Mouse (Mus musculus) heart, postnatal 25 days (tissue): ENCODE measurements around the gene Ahcyl2. TPM values are rescaled to one million over a fixed set of nuclear protein-coding genes. Genes with fewer than 3 reads are reported as not detected.

Source experiments
- DNase-seq: peaks from one replicate; pipeline ENCODE4 v3.0.0; 2022; ENCODE audit warnings: low spot score
- intact Hi-C: fragments of 180-260 bp; cut with DNase I; formaldehyde crosslinking; loops from one replicate; pipeline ENCODE4 v1.15.1; 2025
- total RNA-seq, 2 experiments: library from RNA; stranded (reverse); gene quantifications; 2 replicates each; pipeline ENCODE4 v1.2.3; 2021

Gene Ahcyl2
- total RNA-seq, 2 experiments from 2014 or later = 15.0 to 16.9 TPM

DNA sequence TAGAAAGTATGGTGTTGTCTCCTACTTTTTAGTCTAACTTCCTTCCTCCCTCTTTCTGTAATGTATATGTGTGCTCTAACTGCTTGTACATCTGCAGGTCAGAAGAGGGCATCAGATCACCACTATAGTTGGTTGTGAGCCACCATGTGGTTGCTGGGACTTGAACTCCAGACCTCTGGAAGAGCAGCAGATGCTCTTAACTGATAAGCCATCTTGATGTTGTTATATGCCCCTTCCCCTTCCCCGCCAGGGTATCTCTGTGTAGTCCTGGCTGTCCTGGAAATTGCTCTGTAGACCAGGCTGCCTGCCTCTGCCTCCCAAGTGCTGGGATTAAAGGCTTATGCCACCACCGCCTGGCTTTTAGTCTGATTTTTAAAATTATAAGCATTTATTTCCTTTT is 937 bp upstream of the Ahcyl2 start:
- intact Hi-C loops = loop anchor here (2.0 to 5.0 kb wide), 3 partner anchors 32 to 280 kb away; partner anchors contain the start of genes Nrf1, Smo and Tspan33
- DNase-seq = no peak

- no peak for DNase-seq
- intact Hi-C loops = loop anchor here (5.0 kb wide), 2 partner anchors 77 to 278 kb away; partner anchors contain the start of genes Nrf1 and Tspan33
Observed at GRCm38 (mm10) chr6:29768791-29769441, 1.1 kb downstream of the Ahcyl2 start.

GRCm38 (mm10) chr6:29770672-29771321 is 3.0 kb downstream of the Ahcyl2 start:
- intact Hi-C loops = no loop called here
- DNase-seq = no peak

DNA sequence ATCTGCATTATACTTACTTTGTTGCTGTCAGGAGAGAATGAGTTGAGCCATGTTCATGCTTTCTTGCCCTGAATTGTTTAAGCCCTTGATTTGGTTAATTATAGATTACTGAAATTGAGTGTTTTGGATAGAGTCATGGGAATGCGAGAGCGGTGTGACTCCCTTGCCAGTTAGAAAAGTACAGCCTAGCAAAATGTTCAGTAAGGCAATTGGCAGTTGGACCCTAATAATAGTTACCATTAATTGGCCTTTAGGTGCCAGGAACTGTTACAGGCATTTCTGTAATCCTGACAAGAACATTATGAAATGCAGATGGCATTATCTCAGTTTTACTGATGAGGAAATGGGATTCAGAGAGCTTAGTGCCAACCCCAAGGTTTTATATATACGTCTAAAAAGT is 4.4 kb downstream of the Ahcyl2 start:
- intact Hi-C loops = no loop called here
- DNase-seq = no peak

DNA sequence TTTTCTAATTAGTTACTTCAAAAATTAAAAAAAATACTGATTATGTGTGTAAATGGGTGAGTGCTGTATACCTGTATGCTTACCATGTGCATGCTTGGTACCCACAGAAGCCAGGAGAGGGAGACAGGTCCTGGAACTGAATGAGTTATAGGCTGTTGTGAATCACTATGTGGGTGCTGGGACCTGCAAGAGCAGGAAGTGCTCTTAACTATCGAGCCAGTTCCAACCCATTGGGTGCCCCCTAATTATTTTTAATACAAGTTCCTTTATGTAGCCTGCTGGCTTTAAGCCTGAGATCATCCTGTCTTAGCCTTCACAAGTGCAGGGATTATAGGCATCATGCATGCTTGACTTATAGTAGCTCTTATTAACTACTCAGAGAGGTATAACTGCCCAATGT is 6.3 kb downstream of the Ahcyl2 start:
- intact Hi-C loops = no loop called here
- no peak for DNase-seq

DNA sequence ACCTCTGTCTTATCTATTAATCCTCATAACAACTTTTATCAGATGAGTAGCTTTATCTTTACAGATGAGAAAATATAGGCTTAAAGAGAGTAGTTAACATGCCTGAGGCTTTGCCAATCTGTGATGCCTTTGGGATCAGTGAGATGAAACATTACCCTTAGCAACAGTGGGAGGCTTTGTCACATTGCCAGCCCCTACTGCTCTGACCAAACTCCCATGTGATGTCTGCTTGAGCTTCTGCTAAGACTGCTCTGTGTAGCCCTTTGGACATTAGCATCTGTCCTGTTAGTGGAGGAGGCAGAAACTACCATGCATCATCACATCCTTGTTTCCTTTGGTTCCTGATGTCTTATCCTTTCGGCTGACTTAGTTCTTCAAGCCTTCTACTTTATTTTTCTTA is 7.8 kb downstream of the Ahcyl2 start:
- no peak for DNase-seq

DNA sequence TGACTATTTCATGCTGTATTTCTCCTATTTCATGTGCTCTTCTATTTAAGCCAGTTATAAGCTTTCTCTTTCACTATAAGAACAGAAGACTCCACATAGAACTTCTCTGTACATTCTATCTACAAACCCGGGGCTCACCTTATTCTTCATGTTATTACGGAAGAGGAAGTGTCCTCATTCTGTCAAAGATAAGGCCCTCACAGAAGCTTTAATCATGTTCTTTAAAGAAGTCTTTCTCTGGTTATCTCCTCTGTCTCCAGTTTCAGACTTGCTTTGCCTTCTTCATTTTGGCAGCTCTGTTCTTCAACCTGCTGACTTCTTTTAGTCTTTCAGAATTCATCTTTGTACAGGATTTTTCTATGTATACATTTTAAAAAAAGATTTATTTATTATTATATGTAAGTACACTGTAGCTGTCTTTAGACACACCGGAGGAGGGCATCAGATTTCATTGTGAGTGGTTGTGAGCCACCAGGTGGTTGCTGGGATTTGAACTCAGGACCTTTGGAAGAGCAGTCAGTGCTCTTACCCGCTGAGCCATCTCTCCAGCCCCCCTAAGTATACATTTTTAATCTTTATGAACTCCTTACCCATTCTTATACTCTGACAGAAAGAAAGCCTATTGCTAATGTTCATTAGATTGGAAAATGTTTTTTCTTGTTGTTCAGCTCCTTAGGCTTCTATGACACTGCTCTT is 8.9 kb downstream of the Ahcyl2 start:
- intact Hi-C loops = no loop called here
- DNase-seq = no peak

More for the DNA sequence above, 7.8 kb downstream of the Ahcyl2 start:
- intact Hi-C loops = no loop called here

DNA sequence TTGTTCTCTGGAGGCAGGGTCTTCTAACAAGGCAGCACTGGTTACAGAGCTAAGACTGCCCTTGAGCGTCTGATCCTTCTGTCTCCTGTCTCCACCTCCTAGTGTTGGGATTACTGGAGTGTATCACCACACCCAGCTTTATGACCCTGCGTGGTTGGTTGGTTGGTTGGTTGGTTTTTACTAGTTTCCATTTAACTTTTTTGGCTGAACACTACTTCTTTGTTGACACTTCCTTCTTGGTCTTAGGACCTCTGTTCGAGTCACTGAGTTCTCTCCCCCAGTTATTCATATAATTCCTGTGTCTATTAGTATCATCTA is 9.4 kb downstream of the Ahcyl2 start:
- no peak for DNase-seq
- intact Hi-C loops = no loop called here

DNA sequence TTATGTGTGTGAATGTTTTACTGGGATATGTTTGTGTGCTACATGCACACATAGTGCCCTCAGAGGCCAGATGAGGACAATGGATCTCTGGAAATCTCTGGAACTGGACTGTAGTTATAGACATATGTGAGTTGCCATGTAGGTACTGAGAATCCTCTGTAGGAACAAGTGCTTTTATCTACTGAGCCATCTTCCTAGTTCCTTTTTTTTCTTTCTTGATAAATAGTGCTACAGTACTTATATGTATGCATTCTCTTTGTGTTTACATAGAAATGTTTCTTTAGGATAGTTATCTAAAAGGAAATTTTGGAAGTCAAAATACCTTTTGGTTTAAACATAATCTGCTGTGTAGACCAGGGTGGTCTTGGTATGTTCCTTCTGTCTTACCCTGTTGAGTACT is 12.3 kb downstream of the Ahcyl2 start:
- intact Hi-C loops = no loop called here
- no peak for DNase-seq

DNA sequence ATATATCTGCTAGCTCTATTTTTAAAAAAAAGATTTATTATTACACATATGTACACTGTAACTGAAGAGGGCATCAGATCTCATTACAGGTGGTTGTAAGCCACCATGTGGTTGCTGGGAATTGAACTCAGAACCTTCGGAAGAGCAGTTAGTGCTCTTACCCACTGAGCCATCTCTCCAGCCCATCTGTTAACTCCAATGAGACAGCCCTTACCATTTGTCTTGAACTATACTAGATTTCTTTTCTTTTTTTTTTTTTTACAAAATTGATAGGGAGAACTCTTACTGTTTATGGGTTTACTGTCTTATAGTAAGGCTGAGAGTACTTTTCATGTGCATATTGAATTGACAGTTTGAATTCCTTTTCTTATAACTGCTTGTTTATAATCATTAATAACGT is 12.8 kb downstream of the Ahcyl2 start:
- intact Hi-C loops = no loop called here
- DNase-seq = no peak

GRCm38 (mm10) chr6:29782239-29782638 is 14.4 kb downstream of the Ahcyl2 start:
- DNase-seq = no peak
- intact Hi-C loops = no loop called here

DNA sequence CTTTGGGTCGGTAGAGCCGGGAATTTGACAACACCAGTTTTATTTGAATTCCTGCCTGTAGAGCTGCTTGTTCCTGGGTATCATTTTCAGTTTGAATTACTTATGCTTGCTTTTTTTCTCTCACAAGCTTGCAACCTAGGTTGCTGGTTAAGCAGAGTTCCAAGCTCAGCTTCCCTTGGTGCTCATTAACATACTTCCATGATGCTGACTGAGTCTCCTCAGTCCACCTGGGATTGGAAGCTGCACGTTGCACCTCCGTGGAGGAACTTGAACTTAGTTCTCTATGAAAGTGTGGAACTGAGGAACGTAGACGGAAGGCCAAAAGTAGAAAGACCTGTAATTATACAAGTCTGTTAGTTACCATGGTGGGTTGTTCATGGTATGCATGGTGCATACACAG is 16.1 kb downstream of the Ahcyl2 start:
- DNase-seq = no peak
- intact Hi-C loops = no loop called here

- intact Hi-C loops = no loop called here
- no peak for DNase-seq
Observed at GRCm38 (mm10) chr6:29784413-29785021, 16.7 kb downstream of the Ahcyl2 start.

- intact Hi-C loops = no loop called here
- no peak for DNase-seq
Observed at GRCm38 (mm10) chr6:29785759-29786158, 17.9 kb downstream of the Ahcyl2 start.

GRCm38 (mm10) chr6:29788779-29789350 is 21.1 kb downstream of the Ahcyl2 start:
- no peak for DNase-seq
- intact Hi-C loops = no loop called here

DNA sequence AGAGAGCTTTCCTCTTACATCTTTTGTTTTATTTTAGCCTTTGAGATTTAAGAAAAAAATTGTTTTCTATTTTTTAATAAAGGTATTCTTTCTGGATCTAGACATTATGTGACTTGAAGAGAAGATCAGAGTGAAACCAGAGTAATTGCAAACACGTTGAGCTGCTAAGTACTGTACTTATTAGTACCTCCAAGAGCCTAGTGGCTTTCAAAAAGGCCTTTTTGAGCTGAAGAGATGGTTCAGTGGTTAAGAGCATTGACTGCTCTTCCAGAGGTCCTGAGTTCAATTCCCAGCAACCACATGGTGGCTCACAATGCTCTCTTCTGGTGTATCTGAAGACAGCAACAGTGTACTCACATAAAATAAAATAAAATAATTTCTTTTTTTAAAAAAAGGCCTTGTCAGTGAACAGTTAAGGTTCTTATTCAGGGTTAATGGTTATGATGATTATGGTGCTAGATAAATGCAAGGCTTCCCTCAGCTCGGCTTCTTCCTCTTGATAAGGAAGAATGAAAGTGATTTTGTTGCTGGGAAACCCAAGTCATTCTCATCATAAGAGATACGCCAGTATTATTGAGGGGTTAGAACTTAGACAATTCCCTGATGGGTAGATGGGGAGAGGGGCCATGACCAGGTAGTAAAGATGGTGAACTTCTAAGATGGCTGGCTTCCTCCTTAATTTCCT is 22.3 kb downstream of the Ahcyl2 start:
- intact Hi-C loops = no loop called here
- DNase-seq = no peak

GRCm38 (mm10) chr6:29793520-29793919 is 25.7 kb downstream of the Ahcyl2 start:
- intact Hi-C loops = no loop called here
- DNase-seq = no peak

DNA sequence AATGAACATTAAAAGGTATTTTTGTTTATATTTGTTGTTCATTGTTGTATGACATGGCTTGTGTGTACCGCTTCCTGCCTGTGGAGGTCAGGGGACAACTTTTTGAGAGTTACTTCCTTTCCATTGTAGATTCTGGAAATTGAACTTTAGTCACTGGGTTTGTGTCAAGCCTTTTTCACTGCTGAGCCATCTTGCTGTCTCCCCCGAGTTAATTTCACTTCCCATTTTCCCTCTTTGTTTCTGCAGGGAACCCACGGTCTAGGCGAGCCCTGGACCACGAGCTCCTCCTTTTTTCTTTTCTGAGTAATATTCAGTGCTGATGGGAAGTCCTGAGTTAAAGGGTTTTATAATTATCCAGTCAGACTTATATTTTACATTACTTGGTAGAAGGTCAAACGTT is 26.8 kb downstream of the Ahcyl2 start:
- no peak for DNase-seq
- intact Hi-C loops = no loop called here

GRCm38 (mm10) chr6:29802979-29803378 is 35.2 kb downstream of the Ahcyl2 start:
- intact Hi-C loops = no loop called here
- DNase-seq = no peak

DNA sequence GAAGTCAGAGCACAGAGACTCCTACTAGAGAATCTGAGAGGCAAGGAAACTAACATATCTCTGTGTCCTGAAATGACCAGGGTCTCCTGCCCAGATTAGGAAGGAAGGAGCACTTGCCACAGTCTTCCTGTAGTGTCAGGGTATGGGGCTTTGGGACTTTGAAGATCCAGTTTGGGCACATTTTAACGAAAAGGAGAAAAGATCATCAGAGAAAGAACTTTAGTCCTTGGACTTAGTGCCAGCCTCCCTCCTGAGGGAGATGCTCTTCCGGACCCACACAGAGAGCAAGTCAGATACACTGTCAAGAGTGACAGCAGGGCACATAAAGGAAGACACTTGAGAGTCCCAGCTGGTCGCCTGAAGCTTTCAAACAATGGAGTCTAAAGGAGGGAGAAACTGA is 36.2 kb downstream of the Ahcyl2 start:
- DNase-seq = no peak
- intact Hi-C loops = no loop called here
